Mouse (Mus musculus): ENCODE measurements at regions not wholly inside any gene's neighbourhood (a gene's known extent, or its start where the extent isn't known, plus 50 kb on each side); places are given as distances from the start of the nearest gene placed in this dataset.

DNA sequence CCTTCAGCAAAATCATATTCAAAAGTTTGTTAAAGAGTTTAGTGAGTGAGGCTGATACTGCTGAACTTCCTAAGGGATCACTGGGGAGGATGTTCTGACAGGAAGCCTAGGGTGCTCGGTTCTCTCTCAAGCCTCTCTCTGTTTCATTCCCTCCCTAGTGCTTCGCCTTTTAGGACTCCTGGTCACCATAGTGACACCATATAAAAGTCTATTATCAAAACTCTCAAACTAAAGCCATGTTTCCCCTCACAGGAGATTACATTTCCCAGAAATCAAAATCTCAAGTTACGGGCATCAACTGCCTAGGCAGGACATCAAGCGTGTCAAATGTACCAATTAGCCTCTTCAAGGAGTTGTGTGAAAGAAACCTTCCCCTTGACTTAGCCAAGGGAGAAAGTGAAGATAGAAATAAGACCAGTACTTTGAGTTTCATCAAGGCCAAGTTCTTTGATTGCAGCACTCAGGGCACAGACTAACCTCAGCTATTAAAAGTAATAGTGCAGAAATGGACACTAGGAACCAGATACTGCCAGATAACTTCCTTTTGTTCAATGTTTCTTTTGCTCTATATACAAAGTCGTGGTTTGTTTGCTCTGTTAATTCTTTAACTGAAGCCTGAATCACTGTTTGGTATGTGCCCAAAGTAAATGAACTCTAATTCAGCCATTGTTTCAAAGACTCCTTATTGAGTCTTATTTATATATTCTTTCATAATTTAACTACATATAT lies 752.6 kb downstream of the Jrkl start:
- no peak for DNase-seq

- no peak for DNase-seq
Measured at GRCm38 (mm10) chr9:12457810-12458209, 787.8 kb downstream of the Jrkl start.

- no peak for DNase-seq
Measured at GRCm38 (mm10) chr9:12456695-12457094, 788.9 kb downstream of the Jrkl start.

DNA sequence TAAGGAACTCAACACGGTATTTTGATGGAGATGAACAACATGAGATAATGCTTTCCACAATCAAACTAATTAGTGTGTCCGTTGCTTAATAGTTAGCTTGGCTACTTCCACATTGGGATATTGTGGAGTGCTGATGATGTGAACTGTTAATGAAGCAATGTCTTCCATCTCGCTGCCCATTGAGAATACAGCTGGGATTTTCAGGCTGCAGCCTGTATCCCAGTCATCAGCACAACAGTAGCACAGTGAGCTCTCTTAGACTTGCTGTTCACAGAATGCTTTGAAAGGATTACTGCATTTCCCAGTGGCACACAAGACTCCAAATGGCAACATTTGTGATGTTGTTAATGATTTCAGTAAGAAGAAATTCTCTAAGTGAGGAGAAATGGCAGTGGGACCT lies 811.5 kb downstream of the Jrkl start:
- no peak for DNase-seq

GRCm38 (mm10) chr9:12421906-12422305 lies 823.7 kb downstream of the Jrkl start:
- DNase-seq, result no peak

DNA sequence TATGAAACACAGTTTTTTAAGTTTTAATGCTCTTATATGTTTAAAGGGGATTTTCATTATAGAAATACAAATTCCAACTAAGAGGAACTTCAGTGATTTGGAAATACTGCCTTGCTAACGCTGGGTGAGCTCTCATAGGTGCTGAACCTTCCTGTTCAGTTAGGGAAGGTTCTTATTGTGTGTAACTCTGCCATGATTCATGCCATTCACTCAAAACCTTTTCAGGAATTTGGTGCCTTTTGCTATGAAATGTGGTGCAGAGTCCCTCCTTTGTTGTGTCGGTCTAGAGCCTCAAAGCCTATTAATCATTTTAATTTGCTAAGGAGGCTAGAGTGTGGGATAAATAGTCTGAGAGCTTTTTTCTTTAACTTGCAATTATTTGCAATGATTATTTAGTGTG lies 837.1 kb downstream of the Jrkl start:
- no peak for DNase-seq

DNA sequence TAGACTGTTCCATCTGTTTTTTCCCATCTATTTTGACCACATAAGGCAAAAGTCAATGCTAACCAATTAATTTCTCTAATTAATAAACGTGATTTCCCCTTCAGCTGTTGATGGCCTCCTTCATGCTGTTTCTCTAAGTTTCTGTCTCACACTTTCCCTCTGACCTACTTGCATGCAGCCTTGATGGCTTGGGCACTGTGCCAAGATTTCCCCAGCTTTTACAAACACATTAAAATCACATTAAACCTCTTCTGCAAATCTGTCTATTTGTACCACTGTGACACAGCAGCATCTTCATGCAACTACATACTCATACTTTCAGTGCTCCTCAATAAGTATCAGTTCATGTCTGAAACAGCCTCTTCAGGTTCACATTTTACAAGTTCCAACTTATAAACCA lies 841.4 kb downstream of the Jrkl start:
- DNase-seq, result peak; percentile 0

GRCm38 (mm10) chr9:12395648-12396047 lies 850.0 kb downstream of the Jrkl start:
- no peak for DNase-seq

DNA sequence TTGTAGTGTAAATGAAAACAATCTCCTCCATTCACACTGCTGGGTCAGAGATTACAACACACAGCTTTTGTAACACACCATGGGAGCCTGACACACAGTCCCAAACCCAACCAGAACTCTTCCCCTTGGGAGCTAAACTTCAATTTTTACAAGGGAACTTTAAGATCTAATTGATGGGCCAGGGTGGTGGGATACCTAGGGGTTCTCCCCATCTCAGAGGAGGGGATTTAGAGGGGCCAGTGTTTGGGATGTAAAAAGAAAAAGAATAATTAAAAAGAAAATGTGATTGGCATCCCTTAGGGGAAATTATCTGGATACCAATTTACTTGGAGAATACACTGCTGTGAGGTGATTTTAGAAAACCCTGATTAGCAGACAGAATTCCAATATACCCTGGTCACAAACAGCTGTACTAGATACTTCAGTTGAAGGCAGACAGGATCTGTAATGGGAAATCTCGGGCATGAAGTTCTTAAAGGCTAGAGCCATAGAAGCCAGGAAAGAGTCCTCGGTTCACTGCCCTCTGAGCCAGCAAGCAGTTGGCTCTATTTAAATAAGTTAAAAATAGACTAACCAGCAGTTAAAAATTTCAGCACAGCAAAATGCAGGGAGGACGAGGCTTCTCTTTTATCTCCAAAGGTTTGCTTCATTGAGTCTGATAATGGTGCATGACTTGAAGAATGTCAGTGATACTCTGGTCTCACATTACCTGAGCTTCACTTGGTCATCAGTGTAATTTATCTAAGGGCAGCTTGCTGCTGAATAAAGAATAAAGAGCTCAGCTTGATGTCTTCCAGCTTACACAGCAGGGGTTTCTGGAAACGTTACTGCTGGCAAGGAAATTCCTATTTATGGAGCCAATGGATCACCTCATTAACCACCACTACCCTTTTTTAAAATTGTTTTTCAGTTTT lies 864.6 kb downstream of the Jrkl start:
- no peak for DNase-seq

GRCm38 (mm10) chr9:12380029-12380428 lies 865.6 kb downstream of the Jrkl start:
- no peak for DNase-seq

DNA sequence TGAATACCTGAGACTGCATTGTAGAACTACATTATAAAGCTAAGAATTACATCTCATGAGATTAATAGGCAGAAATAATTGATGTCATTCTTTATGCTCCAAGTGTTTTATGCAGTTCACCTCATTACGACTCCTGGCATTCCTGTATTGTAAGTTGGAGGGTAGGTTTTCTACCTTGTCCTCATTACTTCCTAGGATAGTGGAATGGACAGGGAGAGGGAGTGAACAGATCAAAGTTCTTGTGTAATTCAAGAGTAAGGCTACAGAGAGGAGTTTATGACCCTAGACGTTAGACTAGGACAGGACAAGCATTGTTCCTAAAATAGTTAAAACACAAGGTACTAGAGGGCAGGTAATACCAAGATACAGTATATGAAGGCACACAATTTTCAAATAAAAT lies 901.3 kb downstream of the Jrkl start:
- DNase-seq, result no peak

- DNase-seq, result no peak
Measured at GRCm38 (mm10) chr9:12341453-12341852, 904.2 kb downstream of the Jrkl start.

- DNase-seq, result no peak
Measured at GRCm38 (mm10) chr9:12313517-12314075, 932.0 kb downstream of the Jrkl start.

DNA sequence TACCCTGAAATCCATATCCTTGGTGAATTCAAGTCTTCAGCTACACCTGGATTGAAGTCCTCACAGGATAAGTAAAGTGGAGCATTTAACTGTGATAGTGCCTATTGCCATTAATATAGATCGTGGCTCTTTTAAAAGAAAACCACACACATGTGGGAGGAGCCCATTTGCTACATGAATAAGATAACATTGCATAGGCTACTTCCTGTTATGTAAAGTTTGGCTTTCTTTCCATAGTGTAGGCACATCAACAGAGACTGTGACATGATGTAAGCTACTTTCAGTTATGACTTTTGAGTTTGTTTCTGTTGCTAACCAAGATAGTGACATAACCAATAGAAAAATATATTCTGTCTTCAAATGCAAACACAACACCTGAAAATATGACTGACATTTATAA lies 932.6 kb downstream of the Jrkl start:
- no peak for DNase-seq
